Mouse (Mus musculus): Measurements from ENCODE around the gene Ofcc1. TPM values are rescaled to one million over a fixed set of nuclear protein-coding genes. Genes with fewer than 3 reads are reported as not detected.

Ofcc1 gene
- polyA plus RNA-seq, 3 experiments from 2014 or later, result not detected

DNA sequence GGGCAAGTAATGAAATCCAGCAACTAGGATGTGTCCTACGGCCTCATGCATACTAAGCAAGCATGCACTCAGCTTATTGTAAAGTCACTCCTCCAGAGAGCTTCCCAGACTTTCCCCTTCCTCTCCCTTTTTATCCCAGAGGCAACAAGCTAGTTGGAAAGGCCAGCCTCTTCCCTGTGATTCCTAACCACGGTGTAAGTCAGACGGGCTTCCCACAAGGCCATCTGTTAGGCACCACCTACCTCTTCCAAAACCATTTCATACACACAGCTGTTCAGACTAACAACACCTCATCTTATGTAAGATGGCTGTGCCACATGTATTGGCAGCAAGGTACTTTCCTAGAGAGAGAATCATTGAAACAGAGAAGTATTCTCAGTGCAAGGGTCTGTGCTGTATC, 124.9 kb downstream of the Ofcc1 start:
- ATAC-seq, result no peak

GRCm38 (mm10) chr13:40208314-40208713, 152.9 kb downstream of the Ofcc1 start:
- no peak for ATAC-seq

GRCm38 (mm10) chr13:40181786-40182185, 179.5 kb downstream of the Ofcc1 start:
- no peak for ATAC-seq

DNA sequence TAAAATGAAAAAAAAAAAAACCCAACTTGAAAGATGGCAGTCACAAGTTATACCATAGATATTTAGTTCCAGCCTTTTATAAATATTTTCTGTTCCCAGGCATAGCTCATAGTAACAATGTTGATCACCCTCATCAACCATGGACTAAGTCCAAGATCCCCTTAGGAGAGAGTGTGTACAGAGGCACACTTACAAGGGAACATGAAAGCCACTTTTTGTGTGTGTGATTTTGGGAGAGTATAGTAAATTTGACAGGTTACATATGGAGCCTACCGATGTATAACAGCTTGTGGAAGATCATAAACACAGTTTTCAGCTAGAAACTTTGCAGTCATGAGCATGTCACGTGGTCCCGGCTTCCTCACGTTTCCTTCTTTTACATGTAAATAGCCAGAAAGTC, 189.5 kb downstream of the Ofcc1 start:
- ATAC-seq, result no peak

- no peak for ATAC-seq
Measured at GRCm38 (mm10) chr13:40167871-40168270, 193.4 kb downstream of the Ofcc1 start.

DNA sequence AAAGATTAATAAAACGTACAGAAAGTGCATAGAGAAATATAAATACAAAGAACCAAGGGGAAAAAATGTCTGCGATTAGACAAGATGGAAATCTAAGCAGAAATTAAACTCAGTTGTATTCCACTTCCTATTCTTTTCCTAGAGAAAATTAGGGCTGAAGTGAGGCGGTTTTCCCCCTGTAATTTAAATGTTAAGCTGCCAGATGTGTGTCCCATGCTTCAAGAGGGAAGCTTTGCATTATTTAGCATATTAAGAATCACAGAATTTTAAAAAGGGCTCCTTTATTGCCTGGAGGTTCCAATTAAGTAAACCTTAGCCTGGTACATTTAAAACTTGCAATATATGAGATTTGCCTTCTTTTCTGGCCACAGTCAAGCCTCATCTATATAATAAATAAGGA, 205.8 kb downstream of the Ofcc1 start:
- ATAC-seq, result no peak

GRCm38 (mm10) chr13:40139906-40140305, 221.3 kb downstream of the Ofcc1 start:
- no peak for ATAC-seq

DNA sequence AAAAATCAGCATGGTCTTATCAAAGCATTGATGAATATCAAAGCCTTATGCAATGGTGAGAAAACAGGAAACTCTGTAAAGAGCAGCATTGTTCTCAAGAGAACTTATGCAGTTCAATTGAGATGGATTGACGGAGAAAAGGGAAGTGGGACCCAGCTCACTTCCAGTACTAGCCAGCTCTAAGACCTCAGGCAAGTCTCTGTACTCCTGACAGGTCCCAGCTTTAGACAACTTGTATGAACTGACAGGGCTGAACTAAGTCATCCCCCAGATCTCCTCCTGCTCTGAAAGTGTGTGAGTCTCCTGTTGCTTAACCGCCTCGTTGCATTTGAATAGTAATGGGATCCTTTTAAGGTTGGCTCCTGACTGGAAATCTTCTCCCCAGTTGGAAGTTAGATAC, 225.2 kb downstream of the Ofcc1 start:
- no peak for ATAC-seq

GRCm38 (mm10) chr13:40135670-40136069, 225.6 kb downstream of the Ofcc1 start:
- no peak for ATAC-seq

DNA sequence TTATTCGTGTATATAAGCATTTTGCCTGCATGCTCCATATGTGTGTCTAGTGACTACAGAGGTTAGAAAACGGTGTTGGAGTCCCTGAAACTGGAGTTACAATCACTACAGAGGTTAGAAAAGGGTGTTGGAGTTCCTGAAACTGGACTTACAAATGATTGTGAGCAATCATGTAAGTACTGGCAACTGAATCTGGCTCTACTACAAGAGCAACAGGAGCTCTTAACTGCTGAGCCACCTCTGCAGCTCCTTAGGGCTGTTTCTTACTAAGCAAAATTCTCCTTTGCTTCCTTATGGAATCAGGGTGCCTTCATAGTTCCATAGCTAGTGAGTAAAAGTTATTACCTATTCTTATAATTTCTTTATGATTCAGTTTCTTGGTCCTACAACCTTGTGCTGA, 237.4 kb downstream of the Ofcc1 start:
- no peak for ATAC-seq

DNA sequence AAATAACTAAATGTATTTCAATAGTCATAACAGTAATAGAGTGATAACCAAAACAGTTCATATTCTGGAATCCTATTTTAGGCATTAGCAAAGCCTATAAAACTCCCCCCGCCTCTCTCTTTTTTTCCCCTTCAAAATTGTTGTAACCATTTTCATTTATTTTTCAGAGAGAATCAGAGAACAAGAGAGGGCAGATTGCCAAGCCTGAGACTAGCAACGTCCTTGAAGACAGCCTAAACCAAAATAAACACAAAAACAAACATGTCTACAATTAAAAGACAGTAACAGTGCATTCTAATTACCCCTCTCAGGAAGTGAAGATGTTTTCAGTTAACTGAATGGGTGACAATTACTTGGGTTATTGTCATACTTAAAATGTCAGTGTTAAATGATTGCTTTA, 248.9 kb downstream of the Ofcc1 start:
- no peak for ATAC-seq

DNA sequence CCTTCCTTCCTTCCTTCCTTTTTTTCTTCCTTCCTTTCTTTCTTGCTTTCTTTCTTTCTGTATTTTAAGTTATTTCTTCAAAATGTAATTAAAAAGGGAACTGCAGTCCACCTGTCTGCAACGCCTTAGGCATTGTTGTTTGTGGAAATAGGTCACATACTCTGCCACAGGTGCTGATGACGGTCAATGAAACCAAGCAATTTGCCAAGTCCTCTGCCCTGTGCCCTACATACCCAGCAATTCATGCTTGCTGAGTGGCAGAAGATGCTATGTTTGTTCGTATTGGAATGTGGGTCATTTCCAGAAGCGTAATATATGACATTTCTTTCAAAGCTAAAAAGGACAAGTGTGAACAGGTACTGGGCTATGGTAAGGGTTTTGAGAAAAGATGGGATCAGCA, 285.0 kb downstream of the Ofcc1 start:
- no peak for ATAC-seq

GRCm38 (mm10) chr13:40074850-40075416, 286.3 kb downstream of the Ofcc1 start:
- no peak for ATAC-seq

- no peak for ATAC-seq
Measured at GRCm38 (mm10) chr13:40070004-40070403, 291.2 kb downstream of the Ofcc1 start.

GRCm38 (mm10) chr13:40061281-40061680, 300.0 kb downstream of the Ofcc1 start:
- no peak for ATAC-seq

GRCm38 (mm10) chr13:40037881-40038280, 323.4 kb downstream of the Ofcc1 start:
- ATAC-seq, result no peak

DNA sequence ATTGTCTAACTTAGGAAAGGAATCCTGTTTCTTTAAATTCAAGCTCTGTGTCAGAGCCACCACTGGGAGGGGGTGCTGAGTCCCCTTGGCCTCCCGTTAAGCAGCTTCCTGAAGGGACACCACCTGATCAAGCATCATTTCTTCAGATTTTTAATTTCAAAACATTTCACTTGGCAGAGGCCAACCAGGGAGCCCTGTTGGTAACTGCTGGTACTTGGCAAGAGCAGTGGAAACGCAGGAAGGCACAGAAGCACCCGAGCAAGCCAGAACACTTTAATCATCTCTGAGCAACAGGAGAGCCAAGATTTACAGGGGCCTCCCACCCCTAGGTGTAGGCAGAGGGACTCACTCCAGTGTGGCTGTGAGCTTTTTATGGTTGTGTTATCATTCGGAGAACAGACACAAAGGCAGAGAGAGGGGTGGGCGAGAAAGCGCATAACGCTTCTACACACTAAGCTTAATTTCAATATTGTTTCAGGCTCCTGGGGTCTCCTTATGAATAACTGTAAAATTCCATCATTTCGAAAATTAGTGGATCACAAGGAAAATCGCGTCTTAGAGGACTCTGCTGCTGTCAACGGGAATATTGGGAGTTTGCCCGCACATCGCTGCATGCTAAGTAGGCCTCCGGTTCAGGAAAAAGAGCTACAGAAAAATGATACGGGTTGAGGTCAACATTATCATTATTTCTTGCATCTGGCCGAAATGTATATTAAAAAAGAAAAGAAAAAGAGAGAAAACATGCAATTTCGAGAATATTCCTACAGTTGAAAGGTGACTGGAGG, 324.1 kb downstream of the Ofcc1 start:
- ATAC-seq, result no peak

DNA sequence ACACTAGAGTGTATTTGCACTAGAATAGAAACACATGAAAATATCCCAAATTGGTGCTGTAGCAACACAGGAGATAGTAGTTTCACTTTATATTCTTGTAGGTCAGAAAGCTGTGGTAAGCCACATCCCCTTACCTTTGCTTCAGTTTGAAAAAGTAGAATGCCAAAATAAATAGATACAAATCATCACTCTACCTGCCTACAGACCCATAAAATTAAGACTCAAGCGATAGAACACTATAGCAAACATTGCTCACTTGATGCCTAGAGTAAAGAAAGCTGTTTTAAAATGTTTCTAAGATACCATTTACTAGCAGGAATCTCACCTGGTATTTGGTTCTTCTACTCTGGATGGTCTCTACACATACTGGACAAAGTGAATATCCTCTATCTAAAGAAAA, 331.8 kb downstream of the Ofcc1 start:
- ATAC-seq, result no peak

GRCm38 (mm10) chr13:40028827-40029226, 332.4 kb downstream of the Ofcc1 start:
- no peak for ATAC-seq

DNA sequence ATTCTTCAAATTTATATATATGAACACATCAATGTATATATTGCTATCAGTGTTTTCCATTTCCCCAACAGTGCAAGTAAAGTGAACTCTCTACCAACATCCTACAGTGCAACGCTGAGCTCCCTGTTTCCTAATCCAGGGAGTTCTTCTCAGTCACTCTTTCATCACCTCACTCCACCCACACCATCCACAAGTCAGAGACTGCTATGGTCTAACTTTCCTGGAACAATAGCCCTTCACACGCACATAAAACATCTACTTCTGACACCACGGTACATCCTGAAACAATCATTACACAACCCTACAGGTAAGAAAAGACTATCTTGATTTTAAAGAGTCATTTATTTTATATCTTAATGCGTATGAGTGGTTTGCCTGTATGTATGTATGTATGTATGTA, 335.4 kb downstream of the Ofcc1 start:
- no peak for ATAC-seq

DNA sequence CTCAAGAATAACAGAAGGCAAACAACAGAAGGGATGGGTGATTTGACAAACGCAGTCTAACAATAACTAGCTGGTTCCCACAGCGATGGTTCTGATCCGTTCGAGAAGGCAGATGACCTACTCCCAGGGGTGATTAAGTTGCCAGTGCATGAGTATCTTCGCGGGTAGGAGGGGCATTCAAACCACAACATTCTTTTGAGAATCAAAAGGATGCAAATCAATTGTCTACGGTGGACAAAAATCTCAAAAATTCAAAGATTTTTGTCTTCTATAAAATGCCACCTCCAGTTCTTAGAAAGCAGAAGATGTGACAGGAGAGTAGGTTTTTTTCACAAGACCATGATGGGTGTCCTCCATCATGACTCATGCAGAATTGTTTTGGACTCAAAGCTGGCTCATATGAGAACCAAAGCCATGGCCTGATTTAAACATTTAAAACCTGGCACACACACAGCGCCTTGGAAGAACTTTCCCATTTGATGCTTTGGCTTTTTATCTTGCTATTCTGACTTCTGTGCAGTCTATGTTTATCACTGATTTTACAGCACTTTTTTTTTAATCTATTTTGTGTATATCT, 338.0 kb downstream of the Ofcc1 start:
- no peak for ATAC-seq

DNA sequence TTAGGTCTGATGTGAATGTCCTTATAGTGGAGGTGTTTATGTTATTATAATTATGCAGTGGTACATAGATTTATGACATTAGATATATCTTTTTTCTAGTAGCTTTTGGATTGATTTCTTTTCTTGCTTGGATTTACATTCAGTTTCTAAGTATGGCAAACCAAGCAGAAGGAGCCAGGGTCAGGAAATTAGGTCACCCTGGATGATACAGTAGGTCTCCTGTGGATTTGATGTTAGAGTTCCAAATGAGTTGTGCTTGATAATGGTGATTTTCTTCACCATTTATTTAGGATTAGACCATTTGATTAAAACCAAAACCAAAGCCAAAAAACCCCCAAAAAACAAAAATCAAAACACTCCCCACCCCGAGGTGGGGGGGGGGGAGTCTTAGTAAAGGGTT, 338.6 kb downstream of the Ofcc1 start:
- no peak for ATAC-seq

DNA sequence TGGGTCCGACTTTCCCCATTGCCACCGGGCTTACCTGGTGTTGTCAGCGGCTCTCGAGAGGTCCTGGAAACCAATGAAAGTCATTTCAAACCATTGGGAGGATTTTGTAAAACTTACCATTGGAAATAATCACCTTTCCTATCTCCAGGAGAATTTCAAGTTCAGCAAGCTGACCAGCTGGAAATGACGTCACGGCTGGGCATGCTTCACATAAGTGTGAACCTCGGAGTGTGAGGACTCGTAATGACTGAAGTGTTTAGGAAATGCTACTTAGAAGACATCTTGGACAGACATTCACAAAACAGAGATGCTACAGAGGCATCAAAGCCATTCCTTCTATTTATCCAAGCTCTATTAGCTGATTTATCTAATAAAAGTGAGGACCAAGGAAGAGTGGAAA, 361.0 kb downstream of the Ofcc1 start:
- ATAC-seq, result no peak

DNA sequence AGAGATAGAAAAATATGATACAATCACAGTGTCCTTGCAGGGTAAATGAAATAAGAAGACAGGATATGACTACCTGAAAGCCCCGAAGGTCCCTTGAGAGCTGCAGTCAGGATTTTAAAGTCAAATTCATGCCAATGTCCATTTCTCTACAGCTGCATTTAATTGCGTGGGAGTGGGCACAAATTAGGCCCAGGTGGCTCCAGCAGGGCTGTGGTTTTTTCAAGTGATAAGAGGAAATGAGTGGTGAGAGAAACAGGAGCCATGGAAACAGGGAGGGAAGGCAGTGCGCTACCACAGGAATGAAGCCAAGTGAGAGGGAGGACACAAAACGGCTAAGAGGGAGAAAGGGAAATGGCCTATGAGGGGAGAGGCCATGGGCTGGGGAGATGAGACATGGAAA, 363.3 kb downstream of the Ofcc1 start:
- ATAC-seq, result no peak

All from inflammation-experienced regulatory T-cells, adult 6 months (primary cell).